Mouse (Mus musculus): ENCODE results near the gene Gm6588. TPM values are rescaled to one million over a fixed set of nuclear protein-coding genes. Genes with fewer than 3 reads are reported as not detected.
"Not testable (repeated sequence)": the region's sequence is repeated elsewhere in the genome, so short reads cannot be mapped to it uniquely, and the experiment has no call there.

Gm6588 gene
- polyA plus RNA-seq, 2 experiments: not detected

- H3K4me1 ChIP-seq (ENCODE audit: control insufficient read depth, insufficient read depth, low read length): no peaks in the 10 kb centered on the region
- no peak for ATAC-seq (ENCODE audit: low FRiP score, low read depth)
- DNase-seq (ENCODE audit: low spot score): peak; percentile 4
- no peaks in the 10 kb centered on the region for H3K27me3 ChIP-seq (ENCODE audit: control insufficient read depth, insufficient read depth, low read length)
- no peak overlapping the region; the same call in 1 of the 2 replicates for H3K4me2 ChIP-seq (replicated peaks; ENCODE audit: low read depth, low read length, severe bottlenecking)
- 12% methylated on average over 19 of the region's 19 CpGs for WGBS
- H3K36me3 ChIP-seq (ENCODE audit: control insufficient read depth, insufficient read depth, low read length): no peaks in the 10 kb centered on the region
- no peak overlapping the region for H3K27ac ChIP-seq (replicated peaks; ENCODE audit: low read depth, low read length)
- H3K9me3 ChIP-seq (ENCODE audit: control insufficient read depth, low read length): no peaks in the 10 kb centered on the region
- no peak overlapping the region for H3K4me3 ChIP-seq (replicated peaks; ENCODE audit: low read length)
- H3K9ac ChIP-seq (ENCODE audit: low read depth, low read length, severe bottlenecking): no peak overlapping the region
- no peak for TF ChIP-seq POLR2A (IDR thresholded peaks at IDR 0.05; ENCODE audit: borderline replicate concordance, extremely low read depth, insufficient read depth, insufficient read length)
Observed at GRCm38 (mm10) chr5:112411514-112412335, 37.5 kb upstream of the Gm6588 start.

- H3K4me3 ChIP-seq (replicated peaks; ENCODE audit: low read length); H3K4me2 ChIP-seq (replicated peaks; ENCODE audit: low read depth, low read length, severe bottlenecking); H3K27ac ChIP-seq (replicated peaks; ENCODE audit: low read depth, low read length); H3K9me3 ChIP-seq (ENCODE audit: control insufficient read depth, low read length); H3K4me1 ChIP-seq (ENCODE audit: control insufficient read depth, insufficient read depth, low read length); ATAC-seq (ENCODE audit: low FRiP score, low read depth); H3K9ac ChIP-seq (ENCODE audit: low read depth, low read length, severe bottlenecking); H3K36me3 ChIP-seq (ENCODE audit: control insufficient read depth, insufficient read depth, low read length); H3K27me3 ChIP-seq (ENCODE audit: control insufficient read depth, insufficient read depth, low read length); DNase-seq (ENCODE audit: low spot score): not testable (repeated sequence)
- 77% methylated on average over 4 of the region's 4 CpGs for WGBS
Observed at GRCm38 (mm10) chr5:112412781-112413180, 36.4 kb upstream of the Gm6588 start.

- Histone ChIP-seq H3K27me3 (ENCODE audit: control insufficient read depth, insufficient read depth, low read length) (no peaks in the 10 kb centered on the region), H3K36me3 (ENCODE audit: control insufficient read depth, insufficient read depth, low read length) (no peaks in the 10 kb centered on the region), H3K9me3 (ENCODE audit: control insufficient read depth, low read length) (no peaks in the 10 kb centered on the region), H3K4me2 (replicated peaks; ENCODE audit: low read depth, low read length, severe bottlenecking) (no peak overlapping the region), H3K4me3 (replicated peaks; ENCODE audit: low read length) (no peak overlapping the region), H3K27ac (replicated peaks; ENCODE audit: low read depth, low read length) (no peak overlapping the region), H3K4me1 (ENCODE audit: control insufficient read depth, insufficient read depth, low read length) (no peaks in the 10 kb centered on the region), H3K9ac (ENCODE audit: low read depth, low read length, severe bottlenecking) (no peak overlapping the region)
- no peak for TF ChIP-seq POLR2A (IDR thresholded peaks at IDR 0.05; ENCODE audit: borderline replicate concordance, extremely low read depth, insufficient read depth, insufficient read length)
- WGBS: 70% methylated on average over 5 of the region's 5 CpGs
- DNase-seq (ENCODE audit: low spot score): no peak
- ATAC-seq (ENCODE audit: low FRiP score, low read depth): no peak
Observed at GRCm38 (mm10) chr5:112416673-112417072, 32.6 kb upstream of the Gm6588 start.

GRCm38 (mm10) chr5:112418023-112418422, 31.2 kb upstream of the Gm6588 start:
- WGBS: 67% methylated on average over 4 of the region's 4 CpGs
- Histone ChIP-seq H3K4me2 (replicated peaks; ENCODE audit: low read depth, low read length, severe bottlenecking) (no peak overlapping the region), H3K9me3 (ENCODE audit: control insufficient read depth, low read length) (no peaks in the 10 kb centered on the region), H3K36me3 (ENCODE audit: control insufficient read depth, insufficient read depth, low read length) (no peaks in the 10 kb centered on the region), H3K27ac (replicated peaks; ENCODE audit: low read depth, low read length) (no peak overlapping the region), H3K4me1 (ENCODE audit: control insufficient read depth, insufficient read depth, low read length) (no peaks in the 10 kb centered on the region), H3K9ac (ENCODE audit: low read depth, low read length, severe bottlenecking) (no peak overlapping the region), H3K27me3 (ENCODE audit: control insufficient read depth, insufficient read depth, low read length) (no peaks in the 10 kb centered on the region), H3K4me3 (replicated peaks; ENCODE audit: low read length) (no peak overlapping the region)
- DNase-seq (ENCODE audit: low spot score) (no peak), ATAC-seq (ENCODE audit: low FRiP score, low read depth) (no peak)
- no peak for TF ChIP-seq POLR2A (IDR thresholded peaks at IDR 0.05; ENCODE audit: borderline replicate concordance, extremely low read depth, insufficient read depth, insufficient read length)

GRCm38 (mm10) chr5:112419535-112419934, 29.7 kb upstream of the Gm6588 start:
- Histone ChIP-seq H3K27me3 (ENCODE audit: control insufficient read depth, insufficient read depth, low read length) (no peaks in the 10 kb centered on the region), H3K4me2 (replicated peaks; ENCODE audit: low read depth, low read length, severe bottlenecking) (no peak overlapping the region), H3K4me1 (ENCODE audit: control insufficient read depth, insufficient read depth, low read length) (no peaks in the 10 kb centered on the region), H3K36me3 (ENCODE audit: control insufficient read depth, insufficient read depth, low read length) (no peaks in the 10 kb centered on the region), H3K9me3 (ENCODE audit: control insufficient read depth, low read length) (no peaks in the 10 kb centered on the region), H3K27ac (replicated peaks; ENCODE audit: low read depth, low read length) (no peak overlapping the region), H3K9ac (ENCODE audit: low read depth, low read length, severe bottlenecking) (no peak overlapping the region), H3K4me3 (replicated peaks; ENCODE audit: low read length) (no peak overlapping the region)
- no peak for TF ChIP-seq POLR2A (IDR thresholded peaks at IDR 0.05; ENCODE audit: borderline replicate concordance, extremely low read depth, insufficient read depth, insufficient read length)
- 0 out of 2 replicates have a peak, but pooled peaks have one; percentile 37 for ATAC-seq (ENCODE audit: low FRiP score, low read depth)
- 38% methylated on average over 12 of the region's 12 CpGs for WGBS
- DNase-seq (ENCODE audit: low spot score): no peak
